In genomic region chr12:80462942-80463651, GRCm38 (mm10) we compare ENCODE assay signal across 8 mouse cellular contexts. TPM values are rescaled to one million over a fixed set of nuclear protein-coding genes. Genes with fewer than 3 reads are reported as not detected.
DNase-seq lines count a peak whose midpoint lies in the region; ATAC-seq lines count a peak whose summit lies in the region.

TSS of gene Exd2 (plus strand) at chr12:80463095.

- DNase-seq in NIH3T3 (ENCODE audit: low read depth), result peak; percentile 94
- DNase-seq in cerebellum, postnatal 10 days, result peak; percentile 96 to 97
- DNase-seq in frontal cortex, postnatal 10 days (ENCODE audit: low spot score in 2 of 2), result peak; percentile 84 to 87
- DNase-seq in layer of hippocampus, postnatal 14 days (ENCODE audit: low spot score in 2 of 2), result peak; percentile 86 to 91
- DNase-seq in lung, postnatal 14 days, result peak; percentile 90
- peak; percentile 79 for DNase-seq in retina, adult 2 months (ENCODE audit: low read depth, low spot score)
- DNase-seq in thymus, postnatal 36 days, result peak; percentile 86 to 90

- H3K27ac ChIP-seq in hindbrain, embryonic 12.5 days, result peak within 1 kb of the TSS; percentile 76

- H3K36me3 ChIP-seq in hindbrain, embryonic 12.5 days, result no peaks in the 10 kb centered on the region

- ATAC-seq in hindbrain, embryonic 12.5 days (ENCODE audit: low FRiP score), result peak; percentile 97

- peaks cover 3% of the 10 kb centered on the region; the same call in 1 of the 2 replicates for H3K4me1 ChIP-seq in hindbrain, embryonic 12.5 days

- H3K9ac ChIP-seq in hindbrain, embryonic 12.5 days, result peak within 1 kb of the TSS; percentile 82

- WGBS in hindbrain, embryonic 12.5 days, result under 1% methylated on average over 43 of the region's 45 CpGs

- no peaks in the 10 kb centered on the region for H3K9me3 ChIP-seq in hindbrain, embryonic 12.5 days (replicated peaks)

- H3K27me3 ChIP-seq in hindbrain, embryonic 12.5 days, result no peaks in the 10 kb centered on the region

- peak within 1 kb of the TSS; percentile 83 for H3K4me2 ChIP-seq in hindbrain, embryonic 12.5 days (replicated peaks)

- H3K4me3 ChIP-seq in hindbrain, embryonic 12.5 days, result peak within 1 kb of the TSS; percentile 87

RNA-seq across cellular contexts. Expression of gene Exd2, which starts in this region (rescaled TPM):
- 51.0 and 52.4 TPM in 2 replicates for polyA plus RNA-seq in hindbrain, embryonic 12.5 days (2016; fragmentation: Nextera tagmentation; extraction: Ambion mirVana)
- total RNA-seq in layer of hippocampus, postnatal 14 days (2021), result 10 to 100 TPM; 70.3 to 71.3 TPM

Comparison
In these comparisons a context has a peak if more than half of its experiments do, and no peak if none do; other contexts are left out.
1. Peak in every context shown above with its lines: DNase-seq, ATAC-seq, H3K4me3 ChIP-seq and H3K27ac ChIP-seq.